Mouse (Mus musculus): ENCODE data around the gene Sigmar1. TPM values are rescaled to one million over a fixed set of nuclear protein-coding genes. Genes with fewer than 3 reads are reported as not detected.

Sigmar1 gene
- total and polyA plus RNA-seq, 2 experiments, result 69.3 to 423 TPM

GRCm38 (mm10) chr4:41761680-41762079, 5.7 kb upstream of the Sigmar1 start:
- Histone ChIP-seq H3K4me3 (ENCODE audit: insufficient read depth, low read depth, low read length) (no peak overlapping the region), H3K79me2 (ENCODE audit: control insufficient read depth, insufficient read depth, low read length) (peaks cover under 1% of the 10 kb centered on the region; the same call in 1 of the 2 replicates), H3K27me3 (ENCODE audit: control insufficient read depth, insufficient read depth, low read length) (no peaks in the 10 kb centered on the region), H3K36me3 (ENCODE audit: control insufficient read depth, insufficient read depth, low read length) (peaks cover 3% of the 10 kb centered on the region; the same call in 1 of the 2 replicates), H3K4me1 (ENCODE audit: control insufficient read depth, insufficient read depth, low read length) (peaks cover 32% of the 10 kb centered on the region), H3K27ac (replicated peaks; ENCODE audit: insufficient read depth, low read depth, low read length) (no peak overlapping the region), H3K9ac (ENCODE audit: low read depth, low read length) (no peak overlapping the region)
- no peak for DNase-seq (ENCODE audit: extremely low read depth, low read depth, low spot score)
- no peak for TF ChIP-seq POLR2A (IDR thresholded peaks at IDR 0.05; ENCODE audit: extremely low read depth, insufficient read depth, low read length)
- no peak for TF ChIP-seq CTCF (IDR thresholded peaks at IDR 0.05; ENCODE audit: low read depth, low read length)

GRCm38 (mm10) chr4:41760911-41761310, 5.0 kb upstream of the Sigmar1 start:
- H3K4me3 ChIP-seq (ENCODE audit: insufficient read depth, low read depth, low read length), result peak overlapping the region; percentile 30
- peaks cover 6% of the 10 kb centered on the region; the same call in 1 of the 2 replicates for H3K79me2 ChIP-seq (ENCODE audit: control insufficient read depth, insufficient read depth, low read length)
- no peaks in the 10 kb centered on the region; the same call in 1 of the 2 replicates for H3K36me3 ChIP-seq (ENCODE audit: control insufficient read depth, insufficient read depth, low read length)
- H3K9ac ChIP-seq (ENCODE audit: low read depth, low read length), result peak overlapping the region; percentile 41
- peaks cover 37% of the 10 kb centered on the region for H3K4me1 ChIP-seq (ENCODE audit: control insufficient read depth, insufficient read depth, low read length)
- DNase-seq (ENCODE audit: extremely low read depth, low read depth, low spot score), result no peak
- no peak for TF ChIP-seq POLR2A (IDR thresholded peaks at IDR 0.05; ENCODE audit: extremely low read depth, insufficient read depth, low read length)
- no peak for TF ChIP-seq CTCF (IDR thresholded peaks at IDR 0.05; ENCODE audit: low read depth, low read length)
- peak overlapping the region; percentile 74 for H3K27ac ChIP-seq (replicated peaks; ENCODE audit: insufficient read depth, low read depth, low read length)
- WGBS, result 53% methylated on average over 4 of the region's 4 CpGs
- H3K27me3 ChIP-seq (ENCODE audit: control insufficient read depth, insufficient read depth, low read length), result no peaks in the 10 kb centered on the region

- Histone ChIP-seq H3K27me3 (ENCODE audit: control insufficient read depth, insufficient read depth, low read length) (no peaks in the 10 kb centered on the region), H3K4me1 (ENCODE audit: control insufficient read depth, insufficient read depth, low read length) (peaks cover 37% of the 10 kb centered on the region), H3K79me2 (ENCODE audit: control insufficient read depth, insufficient read depth, low read length) (peaks cover 6% of the 10 kb centered on the region; the same call in 1 of the 2 replicates), H3K27ac (replicated peaks; ENCODE audit: insufficient read depth, low read depth, low read length) (peak overlapping the region; percentile 96), H3K9ac (ENCODE audit: low read depth, low read length) (peak overlapping the region; percentile 76), H3K36me3 (ENCODE audit: control insufficient read depth, insufficient read depth, low read length) (no peaks in the 10 kb centered on the region; the same call in 1 of the 2 replicates), H3K4me3 (ENCODE audit: insufficient read depth, low read depth, low read length) (peak overlapping the region; percentile 29)
- DNase-seq (ENCODE audit: extremely low read depth, low read depth, low spot score), result peak; percentile 94
- TF ChIP-seq POLR2A (IDR thresholded peaks at IDR 0.05; ENCODE audit: extremely low read depth, insufficient read depth, low read length) (peak; percentile 54), CTCF (IDR thresholded peaks at IDR 0.05; ENCODE audit: low read depth, low read length) (0 out of 2 replicates have a peak, but pooled peaks have one; percentile 2)
- WGBS, result under 1% methylated on average over 15 of the region's 15 CpGs
These were observed 4.3 kb upstream of the Sigmar1 start for GRCm38 (mm10) chr4:41760288-41760721.

GRCm38 (mm10) chr4:41759656-41760287, 3.8 kb upstream of the Sigmar1 start:
- peaks cover 6% of the 10 kb centered on the region; the same call in 1 of the 2 replicates for H3K79me2 ChIP-seq (ENCODE audit: control insufficient read depth, insufficient read depth, low read length)
- TF ChIP-seq POLR2A (IDR thresholded peaks at IDR 0.05; ENCODE audit: extremely low read depth, insufficient read depth, low read length) (no peak), CTCF (IDR thresholded peaks at IDR 0.05; ENCODE audit: low read depth, low read length) (no peak)
- H3K9ac ChIP-seq (ENCODE audit: low read depth, low read length), result peak overlapping the region; percentile 76
- WGBS, result 13% methylated on average over 6 of the region's 6 CpGs
- peaks cover 38% of the 10 kb centered on the region for H3K4me1 ChIP-seq (ENCODE audit: control insufficient read depth, insufficient read depth, low read length)
- no peaks in the 10 kb centered on the region for H3K27me3 ChIP-seq (ENCODE audit: control insufficient read depth, insufficient read depth, low read length)
- no peak for DNase-seq (ENCODE audit: extremely low read depth, low read depth, low spot score)
- peak overlapping the region; percentile 24; the same call in 1 of the 2 replicates for H3K4me3 ChIP-seq (ENCODE audit: insufficient read depth, low read depth, low read length)
- peak overlapping the region; percentile 96 for H3K27ac ChIP-seq (replicated peaks; ENCODE audit: insufficient read depth, low read depth, low read length)
- H3K36me3 ChIP-seq (ENCODE audit: control insufficient read depth, insufficient read depth, low read length), result no peaks in the 10 kb centered on the region; the same call in 1 of the 2 replicates

GRCm38 (mm10) chr4:41759206-41759605, 3.2 kb upstream of the Sigmar1 start:
- Histone ChIP-seq H3K4me3 (ENCODE audit: insufficient read depth, low read depth, low read length) (no peak overlapping the region), H3K36me3 (ENCODE audit: control insufficient read depth, insufficient read depth, low read length) (no peaks in the 10 kb centered on the region; the same call in 1 of the 2 replicates), H3K79me2 (ENCODE audit: control insufficient read depth, insufficient read depth, low read length) (peaks cover 6% of the 10 kb centered on the region; the same call in 1 of the 2 replicates), H3K27ac (replicated peaks; ENCODE audit: insufficient read depth, low read depth, low read length) (peak overlapping the region; percentile 96), H3K4me1 (ENCODE audit: control insufficient read depth, insufficient read depth, low read length) (peaks cover 40% of the 10 kb centered on the region), H3K27me3 (ENCODE audit: control insufficient read depth, insufficient read depth, low read length) (no peaks in the 10 kb centered on the region), H3K9ac (ENCODE audit: low read depth, low read length) (peak overlapping the region; percentile 55)
- TF ChIP-seq POLR2A (IDR thresholded peaks at IDR 0.05; ENCODE audit: extremely low read depth, insufficient read depth, low read length), result no peak
- peak; percentile 28 for TF ChIP-seq CTCF (IDR thresholded peaks at IDR 0.05; ENCODE audit: low read depth, low read length)
- WGBS, result 10% methylated on average over 9 of the region's 9 CpGs
- peak; percentile 91 for DNase-seq (ENCODE audit: extremely low read depth, low read depth, low spot score)

GRCm38 (mm10) chr4:41758701-41759100, 2.7 kb upstream of the Sigmar1 start:
- H3K27me3 ChIP-seq (ENCODE audit: control insufficient read depth, insufficient read depth, low read length), result no peaks in the 10 kb centered on the region
- TF ChIP-seq POLR2A (IDR thresholded peaks at IDR 0.05; ENCODE audit: extremely low read depth, insufficient read depth, low read length) (no peak), CTCF (IDR thresholded peaks at IDR 0.05; ENCODE audit: low read depth, low read length) (no peak)
- WGBS, result 81% methylated on average over 4 of the region's 4 CpGs
- peak overlapping the region; percentile 48 for H3K9ac ChIP-seq (ENCODE audit: low read depth, low read length)
- H3K79me2 ChIP-seq (ENCODE audit: control insufficient read depth, insufficient read depth, low read length), result peaks cover 6% of the 10 kb centered on the region; the same call in 1 of the 2 replicates
- peaks cover 40% of the 10 kb centered on the region for H3K4me1 ChIP-seq (ENCODE audit: control insufficient read depth, insufficient read depth, low read length)
- DNase-seq (ENCODE audit: extremely low read depth, low read depth, low spot score), result no peak
- H3K27ac ChIP-seq (replicated peaks; ENCODE audit: insufficient read depth, low read depth, low read length), result peak overlapping the region; percentile 96
- H3K36me3 ChIP-seq (ENCODE audit: control insufficient read depth, insufficient read depth, low read length), result no peaks in the 10 kb centered on the region; the same call in 1 of the 2 replicates
- H3K4me3 ChIP-seq (ENCODE audit: insufficient read depth, low read depth, low read length), result no peak overlapping the region
